Mouse (Mus musculus) layer of hippocampus, postnatal 14 days (tissue): ENCODE measurements at regions not wholly inside any gene's neighbourhood (a gene's known extent, or its start where the extent isn't known, plus 50 kb on each side); places are given as distances from the start of the nearest gene placed in this dataset.

Source experiments
- DNase-seq, 2 experiments: peaks; one replicate each; pipeline ENCODE4 v3.0.0; 2021 to 2022; ENCODE audit warnings: low spot score in 2 of 2, mixed read lengths in 1 of 2

DNA sequence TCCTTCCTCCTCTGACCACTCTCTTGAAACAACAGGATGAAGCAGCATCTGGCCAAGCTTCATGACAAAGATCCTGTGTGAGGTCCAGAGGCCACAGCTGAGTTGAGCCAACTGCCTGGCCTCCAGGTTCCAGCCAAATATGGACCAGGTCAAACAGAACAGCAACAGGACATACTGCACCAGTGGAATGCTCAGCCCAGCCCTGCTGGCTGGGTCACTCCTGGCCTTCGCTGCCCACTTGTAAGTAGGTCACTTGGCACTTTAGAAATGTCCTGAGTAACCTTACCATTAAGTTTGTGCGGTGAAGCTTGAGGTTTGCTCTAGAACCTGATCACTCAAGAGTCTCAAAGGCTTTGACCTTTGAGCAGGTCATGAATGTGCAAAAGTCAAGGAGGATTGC lies 96.9 kb downstream of the Snx19 start:
- no peak for DNase-seq

- DNase-seq, result no peak
These were observed 95.9 kb downstream of the Snx19 start for GRCm38 (mm10) chr9:30522595-30523350.

- no peak for DNase-seq
These were observed 94.8 kb downstream of the Snx19 start for GRCm38 (mm10) chr9:30521556-30522240.

GRCm38 (mm10) chr9:30520853-30521439 lies 94.0 kb downstream of the Snx19 start:
- DNase-seq, result peak in 1 of 2 experiments; percentile 60

DNA sequence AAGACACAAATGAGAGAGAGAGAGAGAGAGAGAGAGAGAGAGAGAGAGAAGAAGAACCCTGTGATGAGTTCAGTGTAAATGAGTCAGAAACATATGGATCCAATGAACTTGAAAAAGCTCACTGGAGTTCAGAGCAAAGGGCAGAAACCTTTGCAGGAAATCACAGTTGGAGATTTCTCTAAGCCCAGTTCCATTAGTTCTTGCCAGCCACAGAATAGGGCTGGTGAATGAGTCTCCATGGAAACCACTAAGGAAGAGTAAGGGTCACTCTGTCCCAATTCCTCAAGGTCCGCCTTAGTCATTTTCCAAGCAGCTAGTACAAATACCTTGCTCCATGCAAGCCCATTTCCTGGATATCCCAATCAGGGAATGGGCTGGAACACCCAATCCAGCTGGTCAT lies 93.2 kb downstream of the Snx19 start:
- no peak for DNase-seq

- DNase-seq, result no peak
These were observed 92.3 kb downstream of the Snx19 start for GRCm38 (mm10) chr9:30519231-30519630.
